Mouse (Mus musculus) embryonic facial prominence, embryonic 14.5 days (tissue): ENCODE data around the gene Fto. TPM values are rescaled to one million over a fixed set of nuclear protein-coding genes. Genes with fewer than 3 reads are reported as not detected.

Experiments used
- ATAC-seq: fragments of 200-750 bp; cut with Nextera tagmentation; 2 replicates; pipeline ENCODE4 v1.8.0; 2017; ENCODE audit warnings: low read depth, moderate number of reproducible peaks, moderate TSS enrichment
- DNase-seq: peaks from one replicate; pipeline ENCODE4 v3.0.0-alpha.2; 2015; ENCODE audit warnings: low spot score
- H3K27ac ChIP-seq: fragments of 300-500 bp; sonication (generic); replicated peaks from 2 replicates; pipeline ENCODE4 v1.5.1; 2014; ENCODE audit warnings: low read depth, mild to moderate bottlenecking, low read length, moderate library complexity
- H3K27me3 ChIP-seq: fragments of 300-500 bp; sonication (generic); replicated peaks from 2 replicates; pipeline ENCODE4 v1.6.1; 2014; ENCODE audit warnings: low read length; ENCODE audit not compliant: control insufficient read depth, insufficient read depth
- H3K36me3 ChIP-seq: fragments of 300-500 bp; sonication (generic); 2 replicates; pipeline ENCODE4 v1.6.1; 2014; ENCODE audit warnings: low read length, mixed read lengths; ENCODE audit not compliant: control insufficient read depth, insufficient read depth
- H3K4me1 ChIP-seq: fragments of 300-500 bp; sonication (generic); 2 replicates; pipeline ENCODE4 v1.6.1; 2014; ENCODE audit warnings: antibody characterized with exemption, low read length; ENCODE audit not compliant: control insufficient read depth, insufficient read depth
- H3K4me2 ChIP-seq: fragments of 300-500 bp; sonication (generic); 2 replicates; pipeline ENCODE4 v1.6.1; 2014; ENCODE audit warnings: low read depth, mild to moderate bottlenecking, low read length, moderate library complexity, mixed read lengths
- H3K4me3 ChIP-seq: fragments of 300-500 bp; sonication (generic); 2 replicates; pipeline ENCODE4 v1.5.1; 2014; ENCODE audit warnings: low read depth, mild to moderate bottlenecking, low read length
- H3K9ac ChIP-seq: fragments of 300-500 bp; sonication (generic); 2 replicates; pipeline ENCODE4 v1.6.1; 2014; ENCODE audit warnings: low read depth, mild to moderate bottlenecking, low read length, moderate library complexity, mixed read lengths
- H3K9me3 ChIP-seq: fragments of 300-500 bp; sonication (generic); 2 replicates; pipeline ENCODE4 v1.6.1; 2016; ENCODE audit warnings: low read length; ENCODE audit not compliant: control insufficient read depth
- WGBS: fragments of 180-500 bp; shearing (Covaris S2); extraction: QIAGEN DNeasy Blood & Tissue Kit; methylation state at CpG from one replicate; pipeline ENCODE4 v1.1.7; 2014; 5-methylcytosine and 5-hydroxymethylcytosine counted together
- polyA plus RNA-seq: library from polyadenylated mRNA; unstranded; fragments of >200 nt; fragmentation: Nextera tagmentation; extraction: Ambion mirVana; gene quantifications from 2 replicates; pipeline ENCODE4 v1.2.1, GENCODE M21; 2014

Fto gene
- polyA plus RNA-seq, 1 experiment from 2014 or later = 107 TPM

DNA sequence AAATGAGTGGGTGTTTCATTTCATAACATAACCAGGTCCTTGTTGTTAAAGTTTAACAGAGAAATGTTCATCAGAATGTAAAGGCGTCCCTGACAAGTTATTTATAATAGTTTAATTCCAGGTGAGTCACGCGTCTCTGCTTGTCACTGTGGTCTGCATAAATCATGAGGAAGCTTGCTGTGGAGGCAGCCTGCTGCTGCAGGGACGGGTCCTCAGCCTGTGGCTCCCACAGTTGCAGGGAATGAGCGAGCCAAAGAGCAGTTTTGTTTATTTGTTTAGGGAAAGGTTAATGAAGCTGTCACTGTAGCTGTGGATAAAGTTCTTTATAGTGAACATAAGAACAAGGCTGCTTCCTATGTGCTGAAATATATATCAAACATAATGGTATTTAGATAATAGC is 176.7 kb downstream of the Fto start:
- Histone ChIP-seq H3K36me3 (peaks cover 19% of the 10 kb centered on the region), H3K4me1 (peaks cover 15% of the 10 kb centered on the region), H3K27ac (no peak overlapping the region), H3K27me3 (0 out of 2 replicates have a peak, but pooled peaks cover 2% of the 10 kb centered on the region), H3K4me2 (no peak overlapping the region), H3K9me3 (no peaks in the 10 kb centered on the region), H3K4me3 (no peak overlapping the region), H3K9ac (no peak overlapping the region)
- ATAC-seq (no peak), DNase-seq (no peak)
- WGBS = 59% methylated on average over 5 of the region's 5 CpGs

DNA sequence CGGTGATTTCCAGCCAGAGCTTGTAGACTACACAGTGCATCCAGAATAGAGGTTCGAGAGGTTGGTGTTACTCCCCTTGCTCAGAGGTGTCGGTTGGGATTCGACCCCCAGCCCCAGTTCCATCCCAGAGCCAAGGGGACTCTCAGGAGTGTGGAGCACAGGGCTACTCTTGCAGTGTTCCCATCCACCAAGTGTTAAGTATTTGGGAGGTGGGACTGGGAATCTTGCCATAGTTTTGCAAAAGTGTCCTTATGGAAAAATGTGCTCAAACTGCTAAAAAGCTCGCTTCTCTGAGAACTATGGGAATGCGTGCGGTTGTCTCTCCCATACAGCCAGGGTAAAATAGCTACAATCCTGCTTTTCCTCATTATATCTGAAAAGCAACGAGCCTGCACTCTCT is 180.0 kb downstream of the Fto start:
- Histone ChIP-seq H3K9ac (no peak overlapping the region), H3K27ac (no peak overlapping the region), H3K27me3 (0 out of 2 replicates have a peak, but pooled peaks cover 2% of the 10 kb centered on the region), H3K4me1 (peaks cover 12% of the 10 kb centered on the region), H3K36me3 (no peaks in the 10 kb centered on the region), H3K4me2 (no peak overlapping the region), H3K9me3 (no peaks in the 10 kb centered on the region), H3K4me3 (no peak overlapping the region)
- 64% methylated on average over 8 of the region's 8 CpGs for WGBS
- no peak for ATAC-seq
- DNase-seq = peak; percentile 59

- no peak for DNase-seq
- H3K4me1 ChIP-seq = peaks cover 4% of the 10 kb centered on the region
- H3K4me2 ChIP-seq = no peak overlapping the region
- 56% methylated on average over 10 of the region's 10 CpGs for WGBS
- no peak overlapping the region for H3K27ac ChIP-seq
- no peak for ATAC-seq
- H3K9me3 ChIP-seq = no peaks in the 10 kb centered on the region
- H3K27me3 ChIP-seq = 0 out of 2 replicates have a peak, but pooled peaks cover 2% of the 10 kb centered on the region
- no peak overlapping the region for H3K4me3 ChIP-seq
- H3K9ac ChIP-seq = no peak overlapping the region
- no peaks in the 10 kb centered on the region for H3K36me3 ChIP-seq
These were observed 181.4 kb downstream of the Fto start for GRCm38 (mm10) chr8:91494501-91495259.

- Histone ChIP-seq H3K27me3 (0 out of 2 replicates have a peak, but pooled peaks cover 2% of the 10 kb centered on the region), H3K27ac (no peak overlapping the region), H3K36me3 (no peaks in the 10 kb centered on the region), H3K4me3 (no peak overlapping the region), H3K9me3 (no peaks in the 10 kb centered on the region), H3K4me2 (no peak overlapping the region), H3K9ac (no peak overlapping the region), H3K4me1 (peaks cover 3% of the 10 kb centered on the region; the same call in 1 of the 2 replicates)
- DNase-seq (no peak), ATAC-seq (no peak)
- 68% methylated on average over 2 of the region's 2 CpGs for WGBS
These were observed 181.9 kb downstream of the Fto start for GRCm38 (mm10) chr8:91495260-91495601.

DNA sequence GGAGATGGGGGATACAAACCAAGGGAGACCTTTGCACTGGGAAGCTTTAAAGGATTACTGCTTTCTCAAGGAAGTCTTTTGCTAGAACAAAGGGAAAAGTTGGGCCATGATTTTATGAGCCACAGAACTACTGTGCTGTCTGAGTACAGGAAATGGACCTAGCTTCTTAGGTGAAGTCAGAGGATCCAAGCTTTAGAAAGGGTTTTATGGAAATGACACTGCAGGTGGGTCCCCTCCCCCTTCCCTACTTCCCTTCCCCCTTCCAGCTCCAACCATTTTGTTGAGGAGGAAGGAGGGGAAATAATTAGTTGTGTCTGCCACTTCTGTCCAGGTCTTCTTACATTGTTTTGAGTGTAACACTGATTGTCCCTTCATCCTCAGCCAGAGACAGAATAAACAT is 182.7 kb downstream of the Fto start:
- Histone ChIP-seq H3K4me3 (no peak overlapping the region), H3K27ac (no peak overlapping the region), H3K4me2 (no peak overlapping the region), H3K9me3 (no peaks in the 10 kb centered on the region), H3K36me3 (no peaks in the 10 kb centered on the region), H3K9ac (no peak overlapping the region), H3K4me1 (peaks cover 3% of the 10 kb centered on the region; the same call in 1 of the 2 replicates), H3K27me3 (0 out of 2 replicates have a peak, but pooled peaks cover 2% of the 10 kb centered on the region)
- ATAC-seq (no peak), DNase-seq (no peak)

GRCm38 (mm10) chr8:91496936-91497335 is 183.6 kb downstream of the Fto start:
- Histone ChIP-seq H3K36me3 (no peaks in the 10 kb centered on the region), H3K9me3 (no peaks in the 10 kb centered on the region)

DNA sequence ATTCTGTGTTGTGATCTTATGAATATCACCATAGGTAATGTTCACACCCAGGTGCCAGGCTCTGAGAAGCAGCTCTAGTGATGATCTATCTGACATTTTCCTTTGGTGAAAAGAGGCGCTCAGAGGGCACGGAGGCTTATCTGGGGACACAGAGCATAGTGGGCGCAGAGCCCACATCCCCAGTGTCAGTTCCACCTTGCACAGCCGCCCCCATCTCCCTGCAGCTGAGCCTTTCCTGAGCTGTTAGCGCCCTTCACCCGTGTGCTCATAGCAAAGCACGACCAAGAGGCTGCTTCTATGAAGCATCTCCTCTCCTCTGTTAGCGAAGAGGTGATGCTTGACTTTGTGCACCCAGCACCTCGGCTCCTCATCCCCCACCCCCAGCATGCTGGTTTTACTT is 185.3 kb downstream of the Fto start:
- Histone ChIP-seq H3K9me3 (no peaks in the 10 kb centered on the region), H3K27ac (no peak overlapping the region), H3K4me3 (no peak overlapping the region), H3K27me3 (0 out of 2 replicates have a peak, but pooled peaks cover 2% of the 10 kb centered on the region), H3K4me2 (no peak overlapping the region), H3K4me1 (peaks cover 8% of the 10 kb centered on the region), H3K36me3 (no peaks in the 10 kb centered on the region), H3K9ac (no peak overlapping the region)
- ATAC-seq (no peak), DNase-seq (no peak)
- 88% methylated on average over 9 of the region's 9 CpGs for WGBS

More at GRCm38 (mm10) chr8:91496936-91497335, 183.6 kb downstream of the Fto start:
- Histone ChIP-seq H3K9ac (no peak overlapping the region), H3K4me3 (no peak overlapping the region), H3K27me3 (0 out of 2 replicates have a peak, but pooled peaks cover 2% of the 10 kb centered on the region), H3K4me2 (no peak overlapping the region), H3K27ac (no peak overlapping the region), H3K4me1 (peaks cover 3% of the 10 kb centered on the region; the same call in 1 of the 2 replicates)
- WGBS = 66% methylated on average over 7 of the region's 7 CpGs
- no peak for DNase-seq
- no peak for ATAC-seq

- Histone ChIP-seq H3K9me3 (no peaks in the 10 kb centered on the region), H3K27me3 (0 out of 2 replicates have a peak, but pooled peaks cover under 1% of the 10 kb centered on the region), H3K4me3 (no peak overlapping the region), H3K4me1 (peaks cover 8% of the 10 kb centered on the region), H3K4me2 (no peak overlapping the region), H3K9ac (no peak overlapping the region), H3K36me3 (no peaks in the 10 kb centered on the region), H3K27ac (no peak overlapping the region)
- no peak for ATAC-seq
- DNase-seq = no peak
- WGBS = 70% methylated on average over 2 of the region's 2 CpGs
These were observed 186.0 kb downstream of the Fto start for GRCm38 (mm10) chr8:91499303-91499702.
